Mouse (Mus musculus) kidney, embryonic 14.5 days (tissue): Measurements from ENCODE around the gene Hddc3. TPM values are rescaled to one million over a fixed set of nuclear protein-coding genes. Genes with fewer than 3 reads are reported as not detected.
A peak's percentile ranks its signal among the peaks of the same experiment; 100 is the strongest.

Experiments
- ATAC-seq: fragments of 200-750 bp; cut with Nextera tagmentation; 2 replicates; pipeline ENCODE4 v1.8.0; 2017; ENCODE audit warnings: moderate number of reproducible peaks, mild to moderate bottlenecking, moderate TSS enrichment, moderate library complexity; ENCODE audit not compliant: low FRiP score, low TSS enrichment
- H3K27ac ChIP-seq: fragments of 300-500 bp; sonication (generic); 2 replicates; pipeline ENCODE4 v1.5.1; 2014; ENCODE audit warnings: low read depth, mild to moderate bottlenecking, low read length, moderate library complexity, mixed read lengths
- H3K27me3 ChIP-seq: fragments of 300-500 bp; sonication (generic); 2 replicates; pipeline ENCODE4 v1.6.1; 2014; ENCODE audit warnings: mild to moderate bottlenecking, low read length; ENCODE audit not compliant: control insufficient read depth, insufficient read depth
- H3K36me3 ChIP-seq: fragments of 300-500 bp; sonication (generic); 2 replicates; pipeline ENCODE4 v1.6.1; 2014; ENCODE audit warnings: low read length, mixed read lengths; ENCODE audit not compliant: control insufficient read depth, insufficient read depth
- H3K4me1 ChIP-seq: fragments of 300-500 bp; sonication (generic); 2 replicates; pipeline ENCODE4 v1.6.1; 2014; ENCODE audit warnings: low read length, mixed read lengths; ENCODE audit not compliant: control insufficient read depth, insufficient read depth
- H3K4me2 ChIP-seq: fragments of 300-500 bp; sonication (generic); replicated peaks from 2 replicates; pipeline ENCODE4 v1.6.1; 2014; ENCODE audit warnings: low read depth, mild to moderate bottlenecking, low read length
- H3K4me3 ChIP-seq: fragments of 300-500 bp; sonication (generic); 2 replicates; pipeline ENCODE4 v1.5.1; 2014; ENCODE audit warnings: mild to moderate bottlenecking, low read length
- H3K9ac ChIP-seq: fragments of 300-500 bp; sonication (generic); 2 replicates; pipeline ENCODE4 v1.6.1; 2014; ENCODE audit warnings: low read depth, mild to moderate bottlenecking, low read length, moderate library complexity
- H3K9me3 ChIP-seq: fragments of 300-500 bp; sonication (generic); 2 replicates; pipeline ENCODE4 v1.6.1; 2016; ENCODE audit warnings: low read length; ENCODE audit not compliant: control insufficient read depth
- WGBS: fragments of 180-500 bp; shearing (Covaris S2); extraction: QIAGEN DNeasy Blood & Tissue Kit; methylation state at CpG from one replicate; pipeline ENCODE4 v1.1.7; 2014; 5-methylcytosine and 5-hydroxymethylcytosine counted together
- polyA plus RNA-seq: library from polyadenylated mRNA; unstranded; fragments of >200 nt; fragmentation: Nextera tagmentation; extraction: Ambion mirVana; gene quantifications from 2 replicates; pipeline ENCODE4 v1.2.1, GENCODE M21; 2014

Hddc3 gene
- polyA plus RNA-seq, 1 experiment from 2014 or later, result 19.9 TPM

DNA sequence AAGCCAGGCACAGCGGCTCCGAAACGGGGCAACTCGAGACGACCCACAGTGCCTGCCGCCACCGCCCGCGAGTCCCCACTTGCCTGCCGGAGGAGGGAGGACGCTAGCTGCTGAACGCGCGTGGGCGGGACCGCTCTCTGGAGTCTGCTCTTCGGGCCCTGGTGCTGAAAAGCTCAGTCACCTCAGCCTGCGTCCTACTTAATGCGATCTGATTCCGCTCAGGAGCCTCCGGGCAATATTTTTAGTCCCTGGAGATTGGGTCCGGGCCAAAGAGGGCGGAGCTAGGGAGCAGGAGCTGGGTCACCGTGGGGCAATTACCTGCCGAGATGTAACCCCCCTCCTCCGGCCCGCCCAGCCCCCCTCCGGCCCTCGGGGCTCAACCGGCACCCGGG, 27.7 kb downstream of the Hddc3 start:
- H3K9ac ChIP-seq, result peak overlapping the region; percentile 87
- peaks cover 8% of the 10 kb centered on the region; the same call in 1 of the 2 replicates for H3K4me1 ChIP-seq
- peak overlapping the region; percentile 80 for H3K27ac ChIP-seq
- H3K4me2 ChIP-seq, result peak overlapping the region; percentile 82
- ATAC-seq, result peak; percentile 53
- H3K4me3 ChIP-seq, result peak overlapping the region; percentile 84
- WGBS, result under 1% methylated on average over 31 of the region's 31 CpGs
- H3K27me3 ChIP-seq, result no peaks in the 10 kb centered on the region
- H3K9me3 ChIP-seq, result no peaks in the 10 kb centered on the region
- H3K36me3 ChIP-seq, result peaks cover 28% of the 10 kb centered on the region

DNA sequence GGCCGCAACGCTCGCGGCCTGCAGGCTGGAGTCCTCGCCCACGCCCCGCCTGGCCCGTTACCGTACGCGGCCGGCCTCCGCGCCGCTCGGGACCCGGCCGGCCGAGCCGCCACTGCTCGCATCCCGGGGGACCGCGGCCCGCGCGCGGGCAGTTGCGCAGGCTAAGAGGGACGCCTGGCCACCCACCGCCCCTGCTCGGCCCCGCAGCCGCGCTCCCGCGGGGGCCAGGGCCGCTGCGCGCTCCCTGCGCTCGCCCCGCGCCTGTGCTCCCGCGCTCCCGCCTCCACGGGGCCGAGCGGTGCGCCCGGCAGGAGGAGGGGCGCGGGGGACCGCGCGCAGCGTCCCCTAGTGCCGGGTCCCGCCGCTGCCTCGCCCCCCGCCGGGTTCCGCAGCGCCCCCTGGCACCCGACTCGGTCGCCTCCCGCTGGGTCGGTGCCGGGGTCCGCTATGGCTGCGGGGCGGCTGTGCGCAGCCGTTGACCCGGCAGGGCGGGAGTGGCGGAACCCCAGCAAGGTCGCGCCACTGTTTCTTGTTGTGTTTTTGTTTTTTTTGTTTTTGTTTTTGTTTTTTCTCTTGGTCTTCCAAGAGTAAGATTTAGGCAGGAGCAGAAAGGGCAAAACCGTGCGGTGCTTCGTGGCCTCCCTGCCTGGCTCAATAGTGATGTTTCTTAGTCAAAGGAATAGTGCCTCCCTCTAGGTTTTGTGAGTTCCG, 28.3 kb downstream of the Hddc3 start, which contains the start of gene Man2a2:
Gene Man2a2, minus strand, starts transcription at position 335 of the 711 bp plus-strand sequence.
- H3K4me1 ChIP-seq, result peaks cover 8% of the 10 kb centered on the region; the same call in 1 of the 2 replicates
- WGBS, result under 1% methylated on average over 81 of the region's 86 CpGs
- H3K4me2 ChIP-seq, result peak within 1 kb of the TSS; percentile 82
- no peaks in the 10 kb centered on the region for H3K27me3 ChIP-seq
- ATAC-seq, result peak; percentile 69
- H3K4me3 ChIP-seq, result peak within 1 kb of the TSS; percentile 84
- peak within 1 kb of the TSS; percentile 87 for H3K9ac ChIP-seq
- peak within 1 kb of the TSS; percentile 80 for H3K27ac ChIP-seq
- peaks cover 24% of the 10 kb centered on the region for H3K36me3 ChIP-seq
- no peaks in the 10 kb centered on the region for H3K9me3 ChIP-seq

DNA sequence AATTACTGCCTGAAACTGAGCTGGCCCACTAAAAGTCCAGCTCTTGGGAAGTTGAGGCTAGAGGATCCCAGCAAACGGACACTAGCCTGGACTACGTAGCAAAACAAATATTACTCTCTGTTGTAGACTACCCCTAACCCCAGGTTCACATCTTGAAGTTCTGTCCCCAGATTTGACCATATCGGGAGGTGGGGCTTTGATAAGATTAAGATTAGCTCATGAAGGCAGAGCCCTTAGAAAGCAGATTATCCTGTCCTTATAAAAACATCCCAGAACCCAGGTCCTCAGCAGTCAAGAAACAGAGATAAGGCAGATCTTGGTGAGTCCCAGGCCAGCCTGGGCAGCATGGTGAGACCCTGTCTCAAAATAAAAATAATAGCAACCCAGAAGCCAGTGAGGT, 29.3 kb downstream of the Hddc3 start:
- no peak for ATAC-seq
- Histone ChIP-seq H3K4me3 (no peak overlapping the region), H3K27me3 (no peaks in the 10 kb centered on the region), H3K9ac (no peak overlapping the region), H3K9me3 (no peaks in the 10 kb centered on the region), H3K4me2 (no peak overlapping the region), H3K36me3 (peaks cover 14% of the 10 kb centered on the region), H3K27ac (no peak overlapping the region), H3K4me1 (peaks cover 8% of the 10 kb centered on the region; the same call in 1 of the 2 replicates)
- 84% methylated on average over 3 of the region's 3 CpGs for WGBS

DNA sequence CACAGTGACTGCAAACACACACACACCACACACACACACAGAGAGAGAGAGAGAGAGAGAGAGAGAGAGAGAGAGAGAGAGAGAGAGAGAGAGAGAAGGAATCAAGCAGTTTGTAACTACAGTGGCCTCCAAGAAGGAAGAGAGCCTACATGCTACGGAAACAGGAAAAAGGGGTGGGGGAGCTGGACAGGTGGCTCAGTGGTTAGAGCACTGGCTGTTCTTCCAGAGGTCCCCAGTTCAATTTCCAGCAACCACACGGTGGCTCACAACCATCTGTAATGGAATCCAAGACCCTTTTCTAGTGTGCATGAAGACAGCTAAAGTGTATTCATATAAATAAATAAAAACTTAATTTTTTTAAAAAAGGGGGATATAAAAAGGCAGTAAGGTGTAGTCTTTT, 29.8 kb downstream of the Hddc3 start:
- no peak overlapping the region for H3K4me2 ChIP-seq
- no peak for ATAC-seq
- no peak overlapping the region for H3K27ac ChIP-seq
- 60% methylated on average over 2 of the region's 2 CpGs for WGBS
- H3K36me3 ChIP-seq, result peaks cover 9% of the 10 kb centered on the region
- no peaks in the 10 kb centered on the region for H3K9me3 ChIP-seq
- no peak overlapping the region for H3K9ac ChIP-seq
- H3K27me3 ChIP-seq, result no peaks in the 10 kb centered on the region
- H3K4me1 ChIP-seq, result peaks cover 8% of the 10 kb centered on the region; the same call in 1 of the 2 replicates
- H3K4me3 ChIP-seq, result no peak overlapping the region

DNA sequence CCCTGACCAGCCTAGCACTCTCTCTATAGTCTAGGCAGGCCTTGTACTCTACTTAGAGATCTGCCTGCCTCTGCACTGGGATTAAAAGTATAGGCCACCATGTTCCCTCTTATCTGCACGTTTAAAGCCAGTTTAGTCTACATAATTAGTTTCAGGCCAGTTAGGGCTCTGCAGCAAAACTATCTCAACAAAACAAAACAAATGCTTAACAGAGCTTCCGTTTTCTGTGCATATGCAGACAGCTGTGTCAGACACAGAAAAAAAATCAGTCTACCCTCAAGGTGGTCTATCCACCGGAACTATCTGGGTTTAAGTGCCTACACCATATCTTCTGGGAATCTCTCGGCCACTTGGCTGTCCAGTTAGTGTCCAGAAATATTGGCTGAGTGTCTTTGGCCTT, 30.4 kb downstream of the Hddc3 start:
- Histone ChIP-seq H3K36me3 (peaks cover 3% of the 10 kb centered on the region), H3K4me3 (no peak overlapping the region), H3K4me1 (peaks cover 8% of the 10 kb centered on the region; the same call in 1 of the 2 replicates), H3K27ac (no peak overlapping the region), H3K27me3 (no peaks in the 10 kb centered on the region), H3K9ac (no peak overlapping the region), H3K4me2 (no peak overlapping the region), H3K9me3 (no peaks in the 10 kb centered on the region)
- WGBS, result 89% methylated on average over 4 of the region's 4 CpGs
- no peak for ATAC-seq

DNA sequence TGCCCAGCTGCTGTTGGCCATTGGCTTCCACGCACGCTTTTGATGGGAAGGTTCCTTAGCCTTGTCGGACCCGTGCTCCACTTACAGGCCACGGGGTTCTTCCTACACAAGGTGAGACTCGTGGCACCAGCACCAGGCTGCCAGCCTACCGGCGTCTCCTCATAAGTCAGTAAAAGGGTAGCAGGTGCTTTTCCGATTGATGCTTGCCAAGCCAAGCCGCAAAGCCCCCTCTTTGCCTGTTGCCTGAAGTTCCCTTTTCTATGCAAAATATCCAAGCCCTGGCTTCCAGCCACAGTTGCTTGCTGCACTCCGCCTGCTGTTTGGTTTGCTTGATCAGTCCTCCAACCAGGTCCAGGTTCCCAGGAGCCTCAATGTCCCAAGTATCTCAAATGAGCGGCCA, 30.9 kb downstream of the Hddc3 start:
- WGBS, result 87% methylated on average over 12 of the region's 12 CpGs
- no peaks in the 10 kb centered on the region for H3K36me3 ChIP-seq

DNA sequence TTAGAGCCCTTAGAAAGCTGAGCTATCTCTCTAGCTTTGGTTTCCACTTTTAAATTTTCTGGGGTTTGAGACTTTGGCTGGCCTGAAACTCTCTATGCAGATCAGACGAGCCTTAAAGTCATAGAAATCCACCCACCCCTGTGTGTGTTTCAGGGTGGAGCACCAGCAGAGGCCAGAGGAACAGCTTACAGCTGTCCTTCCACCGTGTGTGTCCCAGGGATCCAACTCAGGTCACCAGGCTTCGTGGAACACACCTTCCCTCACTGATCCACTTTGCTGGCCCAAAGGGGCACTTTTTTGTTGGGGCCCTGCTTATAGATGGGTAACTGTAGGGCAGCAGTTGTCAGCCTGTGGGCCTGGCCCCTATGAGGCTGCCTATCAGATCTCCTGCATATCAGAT, 31.4 kb downstream of the Hddc3 start:
- no peak overlapping the region for H3K4me2 ChIP-seq
- no peak overlapping the region for H3K27ac ChIP-seq
- H3K4me1 ChIP-seq, result peaks cover 6% of the 10 kb centered on the region; the same call in 1 of the 2 replicates
- 61% methylated on average over 3 of the region's 3 CpGs for WGBS
- no peaks in the 10 kb centered on the region for H3K9me3 ChIP-seq
- H3K4me3 ChIP-seq, result no peak overlapping the region
- ATAC-seq, result no peak
- no peaks in the 10 kb centered on the region for H3K36me3 ChIP-seq
- no peaks in the 10 kb centered on the region for H3K27me3 ChIP-seq
- H3K9ac ChIP-seq, result no peak overlapping the region

More for the DNA sequence above, 30.9 kb downstream of the Hddc3 start:
- H3K4me2 ChIP-seq, result no peak overlapping the region
- no peak overlapping the region for H3K27ac ChIP-seq
- H3K27me3 ChIP-seq, result no peaks in the 10 kb centered on the region
- no peak for ATAC-seq
- H3K4me3 ChIP-seq, result no peak overlapping the region
- H3K4me1 ChIP-seq, result peaks cover 8% of the 10 kb centered on the region; the same call in 1 of the 2 replicates
- H3K9ac ChIP-seq, result no peak overlapping the region
- H3K9me3 ChIP-seq, result no peaks in the 10 kb centered on the region

DNA sequence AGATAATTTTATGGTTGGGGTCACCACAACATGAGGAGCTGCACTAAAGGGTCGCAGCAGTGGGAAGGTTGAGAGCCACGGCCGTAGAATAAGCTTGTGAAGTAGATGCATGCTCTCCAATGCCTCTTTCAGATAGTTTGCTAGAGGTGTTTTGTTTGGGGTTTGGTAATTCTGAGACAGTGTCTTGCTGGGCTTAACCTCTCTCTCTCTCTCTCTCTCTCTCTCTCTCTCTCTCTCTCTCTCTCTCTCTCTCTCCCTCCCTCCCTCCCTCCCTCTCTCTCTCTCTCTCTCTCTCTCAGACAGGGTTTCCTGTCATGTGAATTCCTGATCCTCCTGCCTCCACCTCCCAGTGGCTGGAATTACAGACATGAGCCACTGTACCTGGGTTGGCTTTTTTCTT, 31.8 kb downstream of the Hddc3 start:
- no peak overlapping the region for H3K9ac ChIP-seq
- peaks cover 1% of the 10 kb centered on the region; the same call in 1 of the 2 replicates for H3K4me1 ChIP-seq
- no peak overlapping the region for H3K4me3 ChIP-seq
- ATAC-seq, result no peak
- WGBS, result 85% methylated on average over 3 of the region's 3 CpGs
- no peaks in the 10 kb centered on the region for H3K27me3 ChIP-seq
- H3K9me3 ChIP-seq, result no peaks in the 10 kb centered on the region
- no peak overlapping the region for H3K27ac ChIP-seq
- H3K36me3 ChIP-seq, result 0 out of 2 replicates have a peak, but pooled peaks cover 3% of the 10 kb centered on the region
- no peak overlapping the region for H3K4me2 ChIP-seq

DNA sequence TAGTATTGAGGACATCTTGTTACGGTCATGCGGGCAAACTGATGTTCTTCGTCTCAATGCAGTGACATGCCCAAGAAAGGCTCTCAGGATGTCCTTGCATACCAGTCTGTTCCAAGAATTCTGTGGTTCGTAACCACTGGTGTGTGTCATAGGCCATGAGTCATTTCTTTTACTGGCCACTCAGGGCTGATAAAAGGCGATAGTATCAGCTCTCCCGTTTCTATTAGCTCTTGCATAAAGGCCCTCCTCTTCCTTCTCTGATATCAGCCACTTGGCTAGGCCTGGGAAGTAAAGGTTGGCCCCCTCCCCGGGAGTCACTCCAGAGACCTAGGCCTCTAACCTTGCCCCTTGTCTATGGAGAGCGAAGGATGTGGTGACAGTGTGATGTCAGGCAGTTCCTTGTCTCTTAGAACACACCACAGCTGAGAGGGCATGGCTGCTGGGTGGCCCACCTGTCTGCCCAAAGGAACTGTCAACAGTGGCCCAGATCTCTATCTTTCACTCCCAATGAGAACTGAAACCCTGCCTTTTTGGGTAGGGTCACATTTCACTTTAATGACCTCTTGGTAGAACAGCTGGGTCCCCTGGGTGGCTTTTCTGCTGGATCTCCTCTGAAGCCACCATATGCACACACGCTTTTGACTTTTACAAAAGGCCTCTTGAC, 32.6 kb downstream of the Hddc3 start:
- Histone ChIP-seq H3K4me2 (no peak overlapping the region), H3K9ac (no peak overlapping the region), H3K9me3 (no peaks in the 10 kb centered on the region), H3K27me3 (no peaks in the 10 kb centered on the region), H3K4me1 (no peaks in the 10 kb centered on the region), H3K4me3 (no peak overlapping the region), H3K36me3 (0 out of 2 replicates have a peak, but pooled peaks cover 3% of the 10 kb centered on the region), H3K27ac (no peak overlapping the region)
- no peak for ATAC-seq
- 62% methylated on average over 9 of the region's 9 CpGs for WGBS
